Mouse (Mus musculus): Measurements from ENCODE around the gene G6pc2.

Gene G6pc2

DNA sequence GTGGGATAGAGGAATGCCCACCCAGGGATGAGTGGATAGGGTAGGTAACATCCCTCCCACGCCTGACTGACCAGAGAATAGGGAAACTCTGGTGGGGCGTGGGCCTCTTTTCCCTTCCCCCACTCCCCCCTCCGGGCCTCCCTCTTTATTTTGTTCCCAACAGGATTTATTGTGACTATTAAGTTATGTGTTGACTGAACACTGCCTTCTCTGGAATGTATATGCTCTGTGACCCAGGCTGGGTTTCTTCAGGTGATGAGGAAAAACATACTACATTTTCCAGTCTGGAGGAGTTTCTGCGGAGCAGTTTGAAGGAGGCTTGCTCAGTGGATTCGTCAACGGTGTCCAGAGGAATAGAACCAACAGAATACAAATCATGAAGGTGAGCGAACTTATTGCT, at the start of gene G6pc2:
TSS of gene G6pc2 (plus strand) at position 301 of the 400 bp plus-strand sequence.
- DNase-seq (ENCODE audit: low read depth, low spot score) = no peak

GRCm38 (mm10) chr2:69170395-69171077, 40.3 kb upstream of the G6pc2 start:
- no peak for DNase-seq (ENCODE audit: low read depth, low spot score)

GRCm38 (mm10) chr2:69175296-69175695, 35.6 kb upstream of the G6pc2 start:
- no peak for DNase-seq (ENCODE audit: low read depth, low spot score)

DNA sequence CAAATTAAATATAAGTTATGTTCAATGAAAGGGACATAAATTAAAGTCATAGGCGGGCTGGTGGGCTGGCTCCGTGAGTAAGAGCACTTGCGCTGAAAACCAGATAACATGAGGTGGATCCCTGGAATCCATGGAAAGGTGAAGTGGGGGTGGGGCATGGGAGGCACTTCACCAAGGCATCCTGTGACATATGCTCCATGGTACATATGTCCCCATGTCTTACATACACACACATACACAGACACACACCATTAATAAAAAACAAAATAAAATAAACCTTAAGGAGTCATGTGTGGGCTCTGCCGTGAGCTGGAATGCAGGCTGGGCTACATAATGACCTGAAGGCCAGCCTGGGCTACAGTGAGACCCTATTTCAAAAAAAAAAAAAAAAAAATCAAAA, 31.2 kb upstream of the G6pc2 start:
- DNase-seq (ENCODE audit: low read depth, low spot score) = no peak

GRCm38 (mm10) chr2:69187990-69188389, 22.9 kb upstream of the G6pc2 start:
- DNase-seq (ENCODE audit: low read depth, low spot score) = no peak

DNA sequence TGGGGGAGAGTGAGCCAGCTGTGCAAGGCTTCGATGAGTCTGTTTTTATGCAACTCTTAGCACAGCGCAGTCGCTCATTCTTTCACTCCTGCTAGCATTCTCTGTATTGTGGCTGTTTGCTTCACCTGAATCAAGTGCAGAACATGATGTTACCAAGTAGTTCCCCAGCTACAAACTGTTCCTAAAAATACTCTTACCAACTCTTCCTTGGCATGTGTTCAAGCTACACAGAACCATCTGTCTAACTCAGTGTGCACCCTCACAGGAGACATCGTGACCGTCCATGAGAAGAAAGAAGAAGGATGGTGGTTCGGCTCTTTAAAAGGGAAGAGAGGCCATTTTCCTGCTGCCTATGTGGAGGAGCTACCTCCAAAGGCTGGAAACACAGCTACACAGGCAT, 22.1 kb upstream of the G6pc2 start:
- no peak for DNase-seq (ENCODE audit: low read depth, low spot score)

- no peak for DNase-seq (ENCODE audit: low read depth, low spot score)
Measured at GRCm38 (mm10) chr2:69189222-69189621, 21.7 kb upstream of the G6pc2 start.

DNA sequence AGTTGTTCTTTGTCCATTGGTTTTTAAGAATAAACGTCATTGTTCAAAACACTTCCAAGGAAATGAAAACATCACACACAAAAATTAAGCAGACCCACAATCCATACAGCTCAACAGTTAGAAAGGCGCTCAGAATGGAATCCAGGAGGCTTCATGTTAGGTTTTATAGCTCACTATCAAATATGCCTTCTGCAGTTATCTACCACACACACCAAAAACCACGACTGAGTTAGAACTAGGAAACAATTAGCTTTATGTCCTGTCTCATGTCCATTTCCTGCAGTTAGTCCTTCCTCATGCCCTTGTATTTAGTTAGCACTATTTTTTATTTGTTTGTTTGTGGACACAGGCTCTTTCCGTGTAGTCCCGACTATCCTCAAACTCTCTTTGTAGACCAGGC, 19.8 kb upstream of the G6pc2 start:
- DNase-seq (ENCODE audit: low read depth, low spot score) = no peak

DNA sequence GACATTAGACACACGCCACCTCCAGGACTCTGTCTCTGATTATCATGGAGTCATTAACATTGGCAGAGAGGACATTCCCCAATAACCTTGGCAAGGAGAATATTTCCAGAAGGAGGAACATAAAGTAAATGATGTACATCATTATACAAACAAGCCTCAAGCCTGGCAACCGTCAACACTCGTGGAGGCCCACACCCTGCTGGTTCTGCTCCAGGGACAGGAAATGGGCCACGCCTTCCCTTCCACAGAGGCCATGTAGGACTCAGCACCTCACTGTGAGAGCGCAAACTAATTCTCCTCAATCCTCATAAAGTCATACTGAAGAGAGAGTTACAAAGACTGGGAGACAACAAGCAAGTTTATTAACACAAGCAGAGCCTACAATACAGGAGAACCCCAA, 17.3 kb upstream of the G6pc2 start:
- DNase-seq (ENCODE audit: low read depth, low spot score) = no peak

DNA sequence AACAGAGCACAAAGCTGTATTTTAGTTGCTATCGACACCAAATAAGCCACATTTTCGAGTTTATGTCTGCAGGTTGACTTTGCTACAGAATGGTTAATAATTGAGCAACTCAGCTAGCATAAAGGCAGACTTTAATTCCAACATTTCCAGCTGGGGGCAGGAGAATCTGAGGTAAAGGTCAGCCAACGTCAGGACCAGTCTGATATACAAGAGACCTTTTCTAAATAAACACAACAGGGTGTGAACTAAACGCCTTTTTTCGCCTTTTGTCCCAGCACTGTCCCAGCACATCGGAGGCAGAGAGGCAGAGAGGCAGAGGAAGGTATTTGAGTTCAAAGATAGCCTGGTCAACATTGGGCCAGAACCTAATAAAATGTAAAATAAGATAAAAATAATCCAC, 5.7 kb upstream of the G6pc2 start:
- no peak for DNase-seq (ENCODE audit: low read depth, low spot score)

- peak; percentile 96 for DNase-seq (ENCODE audit: low read depth, low spot score)
Measured at GRCm38 (mm10) chr2:69205791-69206351, 5.0 kb upstream of the G6pc2 start, which contains the start of gene Spc25. Gene Spc25 (minus strand): TSS chr2:69206194.

DNA sequence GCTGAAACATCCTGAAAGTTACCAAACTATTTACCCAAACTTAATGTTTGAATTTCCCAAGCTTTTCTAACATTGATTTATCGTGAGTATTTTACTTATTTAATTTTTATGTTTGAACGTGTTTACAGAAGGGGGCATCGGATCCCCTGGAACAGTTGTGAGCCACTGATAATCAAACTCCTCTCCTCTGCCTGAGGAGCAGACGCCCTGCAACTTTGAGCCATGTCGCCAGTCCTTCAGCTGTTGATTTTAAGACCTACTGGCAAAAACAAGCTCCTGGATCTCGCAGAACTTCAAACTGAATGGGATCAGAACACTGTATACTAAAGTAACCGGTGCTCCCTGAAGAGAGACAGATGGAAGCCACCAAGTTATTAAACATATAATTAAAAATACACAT, 4.3 kb upstream of the G6pc2 start:
- peak; percentile 7 for DNase-seq (ENCODE audit: low read depth, low spot score)

GRCm38 (mm10) chr2:69209684-69210083, 1.2 kb upstream of the G6pc2 start:
- no peak for DNase-seq (ENCODE audit: low read depth, low spot score)

- DNase-seq (ENCODE audit: low read depth, low spot score) = no peak
Measured at GRCm38 (mm10) chr2:69212652-69213051, 1.8 kb downstream of the G6pc2 start.

DNA sequence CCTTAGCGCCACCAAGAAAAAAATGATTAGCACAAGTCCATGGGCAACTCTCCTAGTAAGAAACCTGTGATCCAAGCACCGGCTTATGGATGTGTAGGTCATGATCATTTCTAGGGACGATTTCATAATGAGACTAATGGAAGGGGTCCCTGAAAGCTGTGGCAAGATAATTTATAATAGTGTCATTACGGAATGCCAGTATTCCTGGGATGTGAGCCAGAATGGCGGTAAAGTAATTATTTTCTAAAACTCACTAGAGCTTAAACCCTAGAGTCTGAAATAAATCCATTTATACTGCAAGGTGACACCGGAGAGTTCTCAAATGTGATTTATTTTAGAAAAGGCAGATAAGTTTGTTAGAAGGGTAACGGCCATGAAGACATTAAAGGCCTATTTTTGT, 4.4 kb downstream of the G6pc2 start:
- no peak for DNase-seq (ENCODE audit: low read depth, low spot score)

DNA sequence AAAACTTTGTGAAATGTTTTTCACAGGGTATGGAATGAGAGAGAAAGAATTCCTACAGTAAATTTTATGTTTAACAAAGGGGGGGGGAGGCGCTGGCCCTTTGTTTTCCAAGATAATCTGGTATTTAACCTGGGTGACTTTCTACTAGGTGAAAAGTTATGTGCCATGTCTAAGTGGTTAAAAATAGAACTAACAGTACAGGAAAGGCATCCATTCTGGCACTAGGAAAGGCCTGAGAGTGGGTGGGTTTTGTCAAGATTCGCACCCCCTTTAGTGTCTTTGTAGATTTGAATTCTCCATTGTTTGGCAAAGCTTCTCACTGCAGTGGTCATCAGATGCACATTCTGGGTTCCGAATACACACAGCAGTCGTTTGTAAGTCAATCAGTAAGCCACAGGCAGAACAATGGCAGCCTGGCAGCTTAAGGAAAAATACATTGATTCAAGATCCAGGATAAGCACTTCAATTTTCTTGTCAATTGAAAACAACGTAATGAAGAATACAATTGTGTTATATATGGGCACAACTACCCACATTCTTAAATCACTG, 11.1 kb downstream of the G6pc2 start:
- no peak for DNase-seq (ENCODE audit: low read depth, low spot score)

GRCm38 (mm10) chr2:69222815-69223214, 11.9 kb downstream of the G6pc2 start:
- no peak for DNase-seq (ENCODE audit: low read depth, low spot score)

GRCm38 (mm10) chr2:69224724-69225123, 13.9 kb downstream of the G6pc2 start:
- no peak for DNase-seq (ENCODE audit: low read depth, low spot score)

DNA sequence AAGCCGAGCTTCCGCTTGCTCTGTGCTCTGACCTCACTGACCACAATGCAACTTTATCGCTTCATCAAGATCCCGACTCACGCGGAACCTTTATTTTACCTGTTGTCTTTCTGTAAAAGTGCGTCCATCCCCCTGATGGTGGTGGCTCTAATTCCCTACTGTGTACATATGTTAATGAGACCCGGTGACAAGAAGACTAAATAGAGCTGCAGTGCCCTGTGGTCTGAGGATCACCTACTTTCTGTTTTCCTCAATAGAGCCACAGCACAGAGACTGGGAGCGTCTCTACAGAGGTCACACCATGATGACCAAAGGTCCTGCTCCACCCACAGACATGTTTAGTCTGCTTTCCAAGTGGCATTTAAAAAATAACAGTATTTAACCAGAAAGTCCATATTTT, 16.0 kb downstream of the G6pc2 start:
- no peak for DNase-seq (ENCODE audit: low read depth, low spot score)

DNA sequence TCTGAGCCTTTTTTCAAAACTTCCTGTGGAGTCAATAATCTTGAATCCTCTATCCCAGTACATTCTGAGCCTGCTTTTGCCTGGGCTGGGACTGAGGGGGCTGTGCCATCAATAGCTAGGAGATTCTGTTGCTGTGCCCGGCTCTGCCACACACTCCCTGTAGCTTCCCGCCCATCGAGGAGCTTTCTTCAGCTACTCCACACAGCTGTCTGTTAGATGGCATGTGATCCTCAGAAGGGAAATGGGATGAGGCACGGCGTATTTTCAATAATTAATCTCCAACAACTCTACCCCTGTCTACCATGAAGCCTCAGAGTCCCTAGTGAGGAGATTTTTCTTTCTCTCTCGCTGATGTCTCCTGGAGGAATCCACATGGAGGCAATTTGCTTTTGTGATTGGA, 17.8 kb downstream of the G6pc2 start:
- no peak for DNase-seq (ENCODE audit: low read depth, low spot score)

DNA sequence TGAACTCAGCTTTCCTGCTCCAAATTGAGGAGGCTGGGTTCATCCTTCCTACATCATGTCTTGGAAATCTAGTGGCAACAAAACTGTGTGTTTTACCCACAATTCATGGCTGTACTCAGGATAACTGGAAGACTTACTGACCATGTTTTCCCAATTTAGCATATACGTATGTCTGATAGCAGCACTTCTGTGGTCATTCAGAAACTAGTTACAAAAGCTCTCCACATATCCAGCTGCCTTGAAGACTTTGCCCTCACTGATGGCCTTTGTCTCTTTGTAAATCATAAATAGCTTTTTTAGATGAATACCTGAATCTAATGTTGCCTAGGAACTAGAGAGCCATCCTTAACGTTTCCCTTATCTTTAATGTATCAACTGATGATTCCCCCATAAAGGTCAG, 19.3 kb downstream of the G6pc2 start:
- no peak for DNase-seq (ENCODE audit: low read depth, low spot score)

GRCm38 (mm10) chr2:69232101-69232500, 21.2 kb downstream of the G6pc2 start:
- DNase-seq (ENCODE audit: low read depth, low spot score) = no peak

DNA sequence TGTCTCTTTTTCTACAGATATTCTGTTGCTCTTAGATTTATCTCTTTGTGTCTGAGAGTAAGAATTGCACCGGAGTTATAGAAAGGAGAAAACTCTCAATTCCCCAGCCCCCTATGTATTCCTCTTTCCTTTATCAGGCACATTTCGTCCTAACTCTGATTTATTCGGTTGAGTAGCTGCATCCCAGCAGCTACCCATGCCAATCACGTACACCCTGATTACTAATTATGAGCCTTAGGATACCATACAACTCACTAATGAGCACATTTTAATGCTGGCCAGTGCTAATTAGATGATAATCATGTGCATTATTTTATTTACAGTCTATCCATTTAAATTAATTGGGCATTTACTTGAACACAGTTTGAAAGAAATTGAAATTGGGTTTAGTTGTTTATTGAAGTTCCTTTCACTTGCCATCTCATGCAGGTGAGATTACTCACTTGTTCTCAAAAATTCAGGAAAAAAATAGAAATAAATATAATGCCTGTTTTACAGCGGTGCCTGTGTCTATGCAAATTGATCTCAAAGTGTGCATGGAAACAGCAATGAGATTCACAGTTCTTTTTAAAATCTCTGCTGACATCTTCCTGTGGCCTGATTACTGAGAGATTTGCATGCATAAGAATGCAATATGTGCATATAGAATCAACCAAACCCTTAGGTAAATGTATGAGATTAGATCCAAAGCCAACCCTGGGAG, 24.3 kb downstream of the G6pc2 start:
- DNase-seq (ENCODE audit: low read depth, low spot score) = no peak

Data from CD4-positive, CD25-positive, alpha-beta regulatory T cell, adult 2 months (primary cell).